Mouse (Mus musculus) E14TG2a.4 (cell line): ENCODE data around the gene Cryba4.

Experiments used
- H3K27me3 ChIP-seq: 2 replicates; pipeline ENCODE4 v1.6.1; 2014; ENCODE audit warnings: low read length, control low read depth; ENCODE audit not compliant: insufficient read depth
- H3K36me3 ChIP-seq: 2 replicates; pipeline ENCODE4 v1.6.1; 2014; ENCODE audit warnings: low read length, control low read depth; ENCODE audit not compliant: insufficient read depth
- H3K4me1 ChIP-seq: replicated peaks from 2 replicates; pipeline ENCODE4 v1.6.1; 2014; ENCODE audit warnings: low read depth, low read length, control low read depth
- H3K4me3 ChIP-seq: replicated peaks from 2 replicates; pipeline ENCODE4 v1.5.1; 2014; ENCODE audit warnings: mild to moderate bottlenecking, low read length
- H3K9me3 ChIP-seq: 2 replicates; pipeline ENCODE4 v1.6.1; 2014; ENCODE audit warnings: low read length, control low read depth
- CTCF ChIP-seq: conservative IDR thresholded peaks from 2 replicates; pipeline ENCODE4 v1.5.1; 2014; ENCODE audit warnings: low read length
- NANOG ChIP-seq: IDR thresholded peaks from 2 replicates; pipeline ENCODE4 v1.6.1; 2014; ENCODE audit warnings: borderline replicate concordance, low read length, mixed read lengths
- POU5F1 ChIP-seq: IDR thresholded peaks from 2 replicates; pipeline ENCODE4 v1.6.1; 2014; ENCODE audit warnings: low read length, borderline replicate concordance

Gene Cryba4

DNA sequence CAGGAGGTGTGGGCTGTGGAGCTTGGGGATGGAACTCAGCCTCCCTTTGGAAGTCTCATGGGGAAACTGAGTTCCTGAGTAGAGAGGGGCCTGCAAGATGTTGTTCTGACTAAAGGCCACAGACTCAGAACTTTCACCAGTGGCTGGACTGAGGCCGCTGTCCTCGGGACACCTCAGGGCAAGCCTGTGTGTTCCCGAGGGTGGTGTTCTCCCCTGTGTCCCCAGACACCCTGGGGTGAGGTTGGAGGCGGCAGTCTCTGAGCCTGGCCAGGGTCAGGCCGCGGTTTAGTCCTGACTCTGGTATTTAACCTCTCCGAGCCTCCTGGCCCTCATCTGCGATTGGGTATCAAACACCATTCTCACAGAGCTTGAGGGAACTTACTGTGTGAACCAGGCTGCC is 43.2 kb upstream of the Cryba4 start:
- no peak for TF ChIP-seq NANOG
- TF ChIP-seq CTCF = no peak
- no peak for TF ChIP-seq POU5F1
- Histone ChIP-seq H3K4me1 (peaks cover 99% of the 10 kb centered on the region), H3K4me3 (peak overlapping the region; percentile 52; the same call in 1 of the 2 replicates), H3K27me3 (no peaks in the 10 kb centered on the region), H3K36me3 (peaks cover 12% of the 10 kb centered on the region), H3K9me3 (no peaks in the 10 kb centered on the region)

DNA sequence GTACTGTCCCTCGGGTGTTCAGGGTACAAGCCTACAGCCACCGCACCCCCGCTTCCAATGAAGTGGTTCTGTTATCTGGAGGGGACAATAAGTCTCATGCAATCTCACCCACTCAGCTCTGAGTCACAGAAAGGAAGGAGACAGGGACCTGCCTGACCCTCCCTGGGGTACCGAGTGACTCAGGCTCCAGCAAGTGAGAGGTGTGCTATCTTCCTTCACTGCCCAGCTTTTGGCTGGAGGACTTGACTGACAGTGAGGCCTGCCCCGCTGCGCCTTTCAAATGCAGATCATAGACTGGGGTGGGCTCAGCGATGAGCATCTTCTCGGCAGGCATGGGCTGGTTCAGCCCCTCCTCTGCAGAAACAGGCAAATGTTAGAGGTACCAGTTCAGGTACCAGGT is 42.8 kb upstream of the Cryba4 start:
- no peaks in the 10 kb centered on the region for H3K27me3 ChIP-seq
- peaks cover 99% of the 10 kb centered on the region for H3K4me1 ChIP-seq
- TF ChIP-seq POU5F1 (peak; percentile 70), NANOG (no peak; the same call in 1 of the 2 replicates), CTCF (no peak)
- no peaks in the 10 kb centered on the region for H3K9me3 ChIP-seq
- H3K36me3 ChIP-seq = peaks cover 12% of the 10 kb centered on the region
- peak overlapping the region; percentile 52 for H3K4me3 ChIP-seq

DNA sequence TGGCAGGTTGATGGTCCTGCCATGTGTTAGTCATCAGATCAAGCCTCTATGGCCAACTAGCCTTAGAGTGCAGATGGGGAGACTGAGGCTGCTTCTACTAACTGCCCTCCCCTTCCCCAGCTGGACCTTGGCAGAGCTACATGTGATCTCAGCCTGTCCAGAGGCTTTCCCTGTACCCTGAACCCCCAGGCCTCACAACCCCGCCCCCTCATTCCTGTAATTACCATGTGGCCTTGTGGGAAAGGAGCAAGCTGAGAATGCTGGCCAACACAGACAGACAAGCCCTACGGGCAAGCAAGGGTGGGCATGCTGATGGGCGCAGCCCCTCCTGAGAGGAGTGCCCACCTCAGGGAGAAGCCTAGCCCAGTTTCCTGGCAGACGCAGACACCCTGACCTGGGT is 42.4 kb upstream of the Cryba4 start:
- Histone ChIP-seq H3K9me3 (no peaks in the 10 kb centered on the region), H3K4me3 (peak overlapping the region; percentile 52), H3K36me3 (peaks cover 12% of the 10 kb centered on the region), H3K4me1 (peaks cover 99% of the 10 kb centered on the region), H3K27me3 (no peaks in the 10 kb centered on the region)
- TF ChIP-seq CTCF (no peak), NANOG (no peak), POU5F1 (no peak)

DNA sequence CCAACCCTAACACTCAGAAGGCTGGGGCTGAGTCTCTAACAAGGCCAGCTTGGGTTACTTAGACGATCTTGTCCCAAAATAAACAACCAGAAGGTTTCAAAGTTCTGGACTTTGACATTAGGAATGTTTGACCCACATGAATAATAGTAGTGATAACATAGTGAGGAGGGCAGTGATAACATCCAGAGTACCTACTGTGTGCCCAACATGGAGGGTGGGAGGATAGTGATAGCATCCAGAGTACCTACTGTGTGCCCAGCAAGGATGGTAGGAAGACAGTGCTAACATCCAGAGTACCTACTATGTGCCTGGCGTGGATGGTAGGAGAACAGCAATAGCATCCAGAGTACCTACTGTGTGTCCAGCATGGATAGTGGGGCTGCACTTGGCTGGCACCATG is 41.5 kb upstream of the Cryba4 start:
- no peak for TF ChIP-seq POU5F1
- no peak for TF ChIP-seq CTCF
- no peak for TF ChIP-seq NANOG
- Histone ChIP-seq H3K4me1 (peaks cover 96% of the 10 kb centered on the region), H3K9me3 (no peaks in the 10 kb centered on the region), H3K27me3 (no peaks in the 10 kb centered on the region), H3K4me3 (no peak overlapping the region), H3K36me3 (peaks cover 12% of the 10 kb centered on the region)

DNA sequence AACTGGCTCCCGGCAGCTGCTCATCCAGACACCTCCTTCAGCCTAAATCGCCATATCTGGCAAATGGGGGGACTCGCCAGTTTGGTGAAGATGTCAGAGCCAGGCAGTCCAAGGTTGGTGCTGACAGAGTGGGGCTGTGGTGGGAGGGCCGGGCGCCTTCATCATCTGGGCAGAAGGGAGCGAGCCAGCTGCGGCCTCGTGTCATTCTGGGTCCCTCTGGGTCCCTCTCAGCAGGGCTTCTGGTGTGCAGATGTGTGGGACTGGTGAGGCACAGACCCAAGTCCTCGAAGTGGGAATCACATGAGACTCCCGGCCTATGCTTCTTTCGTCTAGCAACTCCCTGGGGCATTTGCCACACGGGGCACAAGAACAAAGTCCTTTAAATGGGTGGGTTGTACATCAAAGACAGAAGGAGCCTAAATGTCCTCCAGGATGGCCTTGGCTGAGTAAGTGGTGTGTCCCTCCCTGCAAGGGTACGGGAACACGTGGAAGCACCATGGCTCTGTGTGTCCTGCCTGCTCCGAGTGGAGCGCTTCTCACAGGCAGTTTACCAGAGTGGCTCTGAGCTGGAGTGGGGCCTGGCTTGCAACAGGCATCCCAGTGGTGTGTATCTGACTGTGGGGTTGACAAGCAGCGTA is 40.1 kb upstream of the Cryba4 start:
- H3K4me1 ChIP-seq = peaks cover 95% of the 10 kb centered on the region
- H3K9me3 ChIP-seq = no peaks in the 10 kb centered on the region
- no peaks in the 10 kb centered on the region for H3K27me3 ChIP-seq
- no peak overlapping the region for H3K4me3 ChIP-seq
- TF ChIP-seq POU5F1 = no peak
- TF ChIP-seq NANOG = no peak
- no peak for TF ChIP-seq CTCF
- H3K36me3 ChIP-seq = peaks cover 10% of the 10 kb centered on the region; the same call in 1 of the 2 replicates

DNA sequence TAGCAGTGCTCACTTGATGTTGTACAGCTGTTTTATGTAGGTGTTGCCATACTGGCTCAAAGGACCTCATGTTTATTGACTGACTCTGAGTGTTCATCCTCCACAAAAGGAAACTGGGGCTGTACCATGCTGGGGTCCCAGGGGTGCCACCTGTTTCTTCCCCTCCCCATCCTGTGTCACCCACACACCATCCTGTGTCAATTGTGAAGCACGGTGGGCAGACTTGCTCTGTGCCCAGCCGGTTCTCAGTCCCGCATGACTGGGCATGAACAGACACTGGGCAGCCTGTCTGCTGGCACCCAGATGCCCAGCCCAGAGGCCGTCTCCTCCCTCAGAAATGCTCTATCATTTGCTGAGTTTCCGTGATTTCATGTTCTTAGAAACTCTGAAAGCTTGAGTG is 39.5 kb upstream of the Cryba4 start:
- TF ChIP-seq NANOG (no peak), CTCF (no peak), POU5F1 (no peak)
- Histone ChIP-seq H3K36me3 (0 out of 2 replicates have a peak, but pooled peaks cover 5% of the 10 kb centered on the region), H3K9me3 (no peaks in the 10 kb centered on the region), H3K27me3 (no peaks in the 10 kb centered on the region), H3K4me3 (no peak overlapping the region), H3K4me1 (peaks cover 95% of the 10 kb centered on the region)

DNA sequence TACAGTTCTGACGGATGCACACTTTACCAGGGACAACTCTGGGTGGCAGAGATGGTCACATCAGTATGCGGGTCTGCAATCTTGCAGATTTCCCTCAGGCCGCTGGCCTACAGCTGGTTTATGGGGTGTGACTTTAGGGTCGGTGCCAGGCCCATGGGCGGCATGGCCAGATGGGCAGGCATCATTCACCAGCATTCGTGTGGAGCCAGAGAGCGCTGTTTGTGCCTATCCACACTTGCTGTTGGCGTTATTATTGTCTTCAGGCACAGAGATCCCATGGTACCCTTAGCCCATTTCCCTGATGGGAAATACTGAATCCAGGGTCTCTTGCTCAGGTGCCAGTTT is 38.2 kb upstream of the Cryba4 start:
- Histone ChIP-seq H3K4me3 (no peak overlapping the region), H3K27me3 (no peaks in the 10 kb centered on the region), H3K4me1 (peaks cover 95% of the 10 kb centered on the region), H3K9me3 (no peaks in the 10 kb centered on the region), H3K36me3 (peaks cover 7% of the 10 kb centered on the region; the same call in 1 of the 2 replicates)
- TF ChIP-seq CTCF = no peak
- no peak for TF ChIP-seq NANOG
- TF ChIP-seq POU5F1 = no peak

DNA sequence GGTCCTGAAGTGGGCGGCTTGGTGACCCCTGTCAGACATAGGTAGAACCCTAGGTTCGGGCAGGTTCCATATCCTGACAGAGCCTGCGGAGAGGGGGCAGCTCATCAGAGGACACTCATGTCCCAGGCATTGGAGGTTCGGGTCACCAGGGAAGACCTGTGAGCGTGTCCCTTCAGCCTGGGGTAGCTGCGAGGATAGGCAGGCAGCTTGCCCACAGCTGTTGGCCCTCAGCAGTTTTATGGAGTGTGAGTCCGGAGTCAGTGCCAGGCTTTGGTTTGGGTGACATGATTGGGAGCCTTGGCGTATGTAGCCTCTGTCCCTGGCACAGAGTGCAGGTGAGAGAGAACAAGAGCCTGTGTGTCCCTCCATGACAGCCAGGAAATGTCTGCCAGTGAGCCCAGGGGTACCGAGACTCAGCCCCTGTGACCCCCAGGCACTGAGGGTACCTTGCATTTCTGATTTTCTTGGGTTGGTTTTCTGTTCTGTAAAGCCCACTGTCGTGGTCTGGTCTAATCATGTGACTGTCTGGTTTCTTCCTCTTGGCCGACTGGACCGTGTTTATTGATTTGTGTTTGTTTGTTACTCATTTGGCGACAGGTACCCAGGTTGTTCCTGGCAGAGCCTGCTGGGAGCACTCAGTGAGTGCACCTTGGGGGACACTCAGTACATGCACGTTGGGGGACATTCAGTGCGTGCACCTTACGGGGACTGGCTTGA is 37.7 kb upstream of the Cryba4 start:
- Histone ChIP-seq H3K4me1 (peaks cover 95% of the 10 kb centered on the region), H3K9me3 (no peaks in the 10 kb centered on the region), H3K27me3 (no peaks in the 10 kb centered on the region), H3K4me3 (no peak overlapping the region), H3K36me3 (peaks cover 9% of the 10 kb centered on the region; the same call in 1 of the 2 replicates)
- TF ChIP-seq POU5F1 = no peak
- no peak for TF ChIP-seq NANOG
- no peak for TF ChIP-seq CTCF

DNA sequence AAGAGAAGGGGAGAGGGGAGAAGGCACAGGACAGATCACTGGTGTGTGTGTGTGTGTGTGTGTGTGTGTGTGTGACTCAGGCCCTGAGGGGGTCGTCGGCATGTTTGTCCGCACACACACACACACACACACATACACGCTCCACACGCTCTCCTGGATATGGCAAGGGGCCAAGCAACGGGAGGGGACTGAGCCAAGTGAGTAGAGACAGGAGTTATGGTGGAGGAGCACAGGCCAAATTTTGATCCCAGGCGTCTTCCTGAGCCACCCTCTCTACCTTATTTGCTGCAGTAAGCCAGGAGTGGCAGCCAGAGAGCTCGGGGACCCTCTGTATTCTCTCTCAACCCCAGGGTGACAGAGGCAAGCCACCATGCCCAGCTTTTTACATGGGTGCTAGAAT is 36.9 kb upstream of the Cryba4 start:
- H3K9me3 ChIP-seq = no peaks in the 10 kb centered on the region
- no peaks in the 10 kb centered on the region for H3K27me3 ChIP-seq
- peaks cover 9% of the 10 kb centered on the region; the same call in 1 of the 2 replicates for H3K36me3 ChIP-seq
- peaks cover 95% of the 10 kb centered on the region for H3K4me1 ChIP-seq
- TF ChIP-seq POU5F1 = no peak
- no peak overlapping the region for H3K4me3 ChIP-seq
